Mouse (Mus musculus) erythroblast, adult 5-6 weeks (primary cell): ENCODE results near the gene Olfr1020. TPM values are rescaled to one million over a fixed set of nuclear protein-coding genes. Genes with fewer than 3 reads are reported as not detected.

Experiments used
- ATAC-seq: replicated peaks from 2 replicates; pipeline ENCODE4 v1.8.0; 2016; ENCODE audit warnings: moderate number of reproducible peaks, mild to moderate bottlenecking, moderate TSS enrichment, inconsistent platforms; ENCODE audit not compliant: poor library complexity, low FRiP score, severe bottlenecking
- total RNA-seq, 2 experiments: library from RNA; stranded (forward) in 1 of 2; stranded (reverse) in 1 of 2; fragments of 150-400 nt in 1 of 2; fragments of 200-764, 138-1000 nt in 1 of 2; gene quantifications; 2 replicates each; pipeline versions ENCODE4 v1.2.3 to v1.2.4; 2015 to 2017; ENCODE audit warnings: low replicate concordance in 2 of 2

Olfr1020 gene
- total RNA-seq (2015; ENCODE audit: low replicate concordance), result not detected in 2 replicates
- total RNA-seq (2017; ENCODE audit: low replicate concordance), result not detected in 2 replicates

DNA sequence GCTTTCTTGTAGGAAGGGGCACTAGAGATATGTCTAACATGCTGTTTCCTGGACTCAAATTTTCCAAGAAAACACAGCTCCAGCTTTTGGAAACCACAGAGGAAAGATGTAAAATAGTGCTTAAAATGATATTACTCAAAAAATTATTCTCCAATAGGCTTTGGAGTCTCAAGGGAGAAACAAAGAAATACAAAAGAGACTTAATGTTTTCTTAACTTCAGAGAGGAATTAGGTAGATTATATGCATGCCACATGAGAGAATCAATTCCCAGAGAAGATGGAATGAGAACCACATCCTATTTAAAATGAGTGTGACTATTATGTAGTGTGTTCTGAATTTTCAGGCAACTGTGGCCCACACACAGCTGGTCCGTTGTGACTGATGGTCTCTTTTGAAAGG, at the start of gene Olfr1020:
TSS of gene Olfr1020 (plus strand) at position 301 of the 400 bp plus-strand sequence.
- ATAC-seq, result no peak

DNA sequence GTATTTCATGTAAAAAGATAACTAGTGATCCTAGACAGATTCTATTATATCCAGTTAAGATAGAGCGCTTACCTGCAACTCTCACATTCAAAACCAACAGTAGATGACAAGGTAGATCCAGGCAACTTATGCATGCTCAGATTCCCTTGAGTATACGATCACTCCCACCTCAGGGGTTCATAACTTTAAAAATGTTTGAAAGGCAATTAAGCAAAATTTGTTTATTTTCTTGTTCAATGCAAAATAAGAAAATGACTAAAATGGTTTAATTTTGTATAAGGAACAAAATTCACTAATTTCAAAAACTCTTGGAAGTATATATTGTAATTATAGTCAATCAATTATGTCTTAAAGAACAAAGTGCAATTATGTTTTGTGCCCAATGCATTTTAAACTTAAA, 44.4 kb upstream of the Olfr1020 start, which contains the start of gene Olfr1016:
TSS of gene Olfr1016 (minus strand) at position 101 of the 400 bp plus-strand sequence.
- no peak for ATAC-seq

DNA sequence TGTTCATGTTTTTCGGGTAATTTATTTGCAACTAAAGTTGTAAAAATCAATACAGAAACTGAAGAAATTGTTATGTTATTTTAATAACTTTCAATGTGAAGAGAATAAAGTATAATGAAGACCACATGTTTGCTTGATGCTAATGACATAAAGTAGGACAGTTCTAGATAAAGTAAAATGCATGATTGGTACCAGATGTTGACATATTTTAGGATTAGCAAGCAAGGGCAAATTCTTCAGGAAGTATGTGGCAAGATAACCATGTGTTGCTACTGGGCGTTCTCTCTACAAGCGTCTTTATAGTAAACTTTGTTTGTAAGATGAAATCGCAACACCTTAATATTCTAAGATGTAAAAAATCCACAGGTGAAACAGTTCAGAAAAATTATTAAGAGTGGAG, 42.3 kb upstream of the Olfr1020 start:
- ATAC-seq, result no peak

DNA sequence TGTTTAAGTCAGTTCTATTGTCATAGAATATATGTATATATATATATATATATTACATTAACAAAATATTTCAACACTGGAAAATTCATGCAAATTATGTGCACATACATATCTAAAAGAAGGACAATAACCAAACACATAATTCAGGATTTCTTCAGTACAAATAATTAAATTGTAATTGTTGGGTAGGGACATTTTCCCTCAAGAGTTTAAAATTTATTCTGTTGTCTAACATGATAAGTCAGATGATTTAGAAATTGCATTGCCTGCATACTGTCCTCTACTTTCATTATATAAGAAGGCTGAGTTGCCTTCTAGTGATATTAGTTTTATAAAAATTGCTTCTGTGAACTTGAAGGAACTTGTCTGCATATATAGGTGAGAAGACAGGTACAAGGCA, 28.7 kb upstream of the Olfr1020 start, which contains the start of gene Olfr1018:
TSS of gene Olfr1018 (plus strand) at position 301 of the 400 bp plus-strand sequence.
- no peak for ATAC-seq

DNA sequence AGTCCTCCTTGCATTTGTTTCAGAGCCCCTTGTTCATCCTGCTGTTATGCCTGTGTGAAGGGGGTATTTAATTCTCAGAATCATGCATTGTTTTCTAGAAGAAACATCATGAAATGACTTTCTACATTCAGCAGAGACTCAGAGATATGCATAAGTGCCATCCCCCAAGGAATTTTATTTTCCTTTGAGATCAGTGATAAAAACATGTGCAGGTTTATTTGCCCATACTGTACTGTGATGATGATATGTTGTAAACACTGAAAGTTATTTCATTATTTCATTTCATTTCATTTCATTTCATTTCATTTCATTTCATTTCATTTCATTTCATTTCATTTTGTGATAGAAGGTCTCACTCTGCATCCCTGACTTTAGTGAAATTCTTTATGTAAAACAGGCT, 1.4 kb upstream of the Olfr1020 start, which contains the start of gene Olfr1019:
TSS of gene Olfr1019 (minus strand) at position 101 of the 400 bp plus-strand sequence.
- ATAC-seq, result no peak

- no peak for ATAC-seq
These were observed 21.5 kb downstream of the Olfr1020 start, which contains the start of gene Olfr1022 for GRCm38 (mm10) chr2:85868294-85868693. TSS of gene Olfr1022 (plus strand) at chr2:85868594.

DNA sequence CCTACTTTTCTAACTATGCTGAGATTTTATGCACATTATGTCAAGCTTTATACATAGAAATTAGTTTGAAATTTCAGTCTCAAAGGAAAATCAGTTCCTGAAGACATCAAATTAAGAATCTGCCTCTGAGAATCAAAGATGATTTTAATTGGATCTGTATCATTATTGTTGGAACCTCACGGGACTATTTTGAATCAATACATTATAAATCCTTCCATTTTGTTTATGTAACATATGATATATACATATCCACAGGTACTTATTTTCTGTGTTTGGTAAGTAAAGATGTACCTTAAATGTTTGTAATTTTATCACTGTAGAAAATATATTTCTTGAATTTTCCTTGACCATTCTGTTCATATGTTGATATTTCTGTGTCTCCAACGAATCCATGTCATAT, 38.5 kb downstream of the Olfr1020 start, which contains the start of gene Olfr1023:
TSS of gene Olfr1023 (plus strand) at position 301 of the 400 bp plus-strand sequence.
- no peak for ATAC-seq

Other genes starting within 250 kb of the Olfr1020 start
- gene Olfr1000, start 235.1 kb upstream of the Olfr1020 start, total RNA-seq (2015; ENCODE audit: low replicate concordance), result not detected in 2 replicates
- not detected in 2 replicates for gene Olfr1000, start 235.1 kb upstream of the Olfr1020 start, total RNA-seq (2017; ENCODE audit: low replicate concordance)
- not detected in 2 replicates for gene Olfr1002, start 196.3 kb upstream of the Olfr1020 start, total RNA-seq (2015; ENCODE audit: low replicate concordance)
- gene Olfr1002, start 196.3 kb upstream of the Olfr1020 start, total RNA-seq (2017; ENCODE audit: low replicate concordance), result not detected in 2 replicates
- not detected in 2 replicates for gene Olfr154, start 182.6 kb upstream of the Olfr1020 start, total RNA-seq (2015; ENCODE audit: low replicate concordance)
- not detected in 2 replicates for gene Olfr154, start 182.6 kb upstream of the Olfr1020 start, total RNA-seq (2017; ENCODE audit: low replicate concordance)
- gene Olfr1006, start 168.3 kb upstream of the Olfr1020 start, total RNA-seq (2015; ENCODE audit: low replicate concordance), result not detected in 2 replicates
- gene Olfr1006, start 168.3 kb upstream of the Olfr1020 start, total RNA-seq (2017; ENCODE audit: low replicate concordance), result not detected in 2 replicates
- not detected in 2 replicates for gene Olfr1008, start 157.6 kb upstream of the Olfr1020 start, total RNA-seq (2015; ENCODE audit: low replicate concordance)
- gene Olfr1008, start 157.6 kb upstream of the Olfr1020 start, total RNA-seq (2017; ENCODE audit: low replicate concordance), result not detected in 2 replicates
- not detected in 2 replicates for gene Olfr1009, start 131.6 kb upstream of the Olfr1020 start, total RNA-seq (2015; ENCODE audit: low replicate concordance)
- not detected in 2 replicates for gene Olfr1009, start 131.6 kb upstream of the Olfr1020 start, total RNA-seq (2017; ENCODE audit: low replicate concordance)
- not detected in 2 replicates for gene Olfr1012, start 84.3 kb upstream of the Olfr1020 start, total RNA-seq (2015; ENCODE audit: low replicate concordance)
- not detected in 2 replicates for gene Olfr1012, start 84.3 kb upstream of the Olfr1020 start, total RNA-seq (2017; ENCODE audit: low replicate concordance)
- gene Olfr1013, start 79.9 kb upstream of the Olfr1020 start, total RNA-seq (2015; ENCODE audit: low replicate concordance), result not detected in 2 replicates
- not detected in 2 replicates for gene Olfr1013, start 79.9 kb upstream of the Olfr1020 start, total RNA-seq (2017; ENCODE audit: low replicate concordance)
- gene Olfr1014, start 74.3 kb upstream of the Olfr1020 start, total RNA-seq (2015; ENCODE audit: low replicate concordance), result not detected in 2 replicates
- not detected in 2 replicates for gene Olfr1014, start 74.3 kb upstream of the Olfr1020 start, total RNA-seq (2017; ENCODE audit: low replicate concordance)
- not detected in 2 replicates for gene Olfr1015, start 65.0 kb upstream of the Olfr1020 start, total RNA-seq (2015; ENCODE audit: low replicate concordance)
- gene Olfr1015, start 65.0 kb upstream of the Olfr1020 start, total RNA-seq (2017; ENCODE audit: low replicate concordance), result 1.1 TPM in 1 of 2 replicates, not detected in the other
- gene Olfr1016, start 44.5 kb upstream of the Olfr1020 start, total RNA-seq (2015; ENCODE audit: low replicate concordance), result not detected in 2 replicates
- 1.4 TPM in 1 of 2 replicates, not detected in the other for gene Olfr1016, start 44.5 kb upstream of the Olfr1020 start, total RNA-seq (2017; ENCODE audit: low replicate concordance)
- not detected in 2 replicates for gene Olfr1018, start 28.6 kb upstream of the Olfr1020 start, total RNA-seq (2015; ENCODE audit: low replicate concordance)
- not detected in 2 replicates for gene Olfr1018, start 28.6 kb upstream of the Olfr1020 start, total RNA-seq (2017; ENCODE audit: low replicate concordance)
- not detected in 2 replicates for gene Olfr1019, start 1.5 kb upstream of the Olfr1020 start, total RNA-seq (2015; ENCODE audit: low replicate concordance)
- not detected in 2 replicates for gene Olfr1019, start 1.5 kb upstream of the Olfr1020 start, total RNA-seq (2017; ENCODE audit: low replicate concordance)
- gene Olfr1022, start 21.6 kb downstream of the Olfr1020 start, total RNA-seq (2015; ENCODE audit: low replicate concordance), result not detected in 2 replicates
- gene Olfr1022, start 21.6 kb downstream of the Olfr1020 start, total RNA-seq (2017; ENCODE audit: low replicate concordance), result not detected in 2 replicates
- not detected in 2 replicates for gene Olfr1023, start 38.6 kb downstream of the Olfr1020 start, total RNA-seq (2015; ENCODE audit: low replicate concordance)
- not detected in 2 replicates for gene Olfr1023, start 38.6 kb downstream of the Olfr1020 start, total RNA-seq (2017; ENCODE audit: low replicate concordance)
- gene Olfr1024, start 58.0 kb downstream of the Olfr1020 start, total RNA-seq (2015; ENCODE audit: low replicate concordance), result not detected in 2 replicates
- not detected in 2 replicates for gene Olfr1024, start 58.0 kb downstream of the Olfr1020 start, total RNA-seq (2017; ENCODE audit: low replicate concordance)
- not detected in 2 replicates for gene Olfr1025-ps1, start 68.2 kb downstream of the Olfr1020 start, total RNA-seq (2015; ENCODE audit: low replicate concordance)
- not detected in 2 replicates for gene Olfr1025-ps1, start 68.2 kb downstream of the Olfr1020 start, total RNA-seq (2017; ENCODE audit: low replicate concordance)
- not detected in 2 replicates for gene Olfr1026, start 74.5 kb downstream of the Olfr1020 start, total RNA-seq (2015; ENCODE audit: low replicate concordance)
- not detected in 2 replicates for gene Olfr1026, start 74.5 kb downstream of the Olfr1020 start, total RNA-seq (2017; ENCODE audit: low replicate concordance)
- gene Olfr1028, start 103.4 kb downstream of the Olfr1020 start, total RNA-seq (2015; ENCODE audit: low replicate concordance), result not detected in 2 replicates
- gene Olfr1028, start 103.4 kb downstream of the Olfr1020 start, total RNA-seq (2017; ENCODE audit: low replicate concordance), result 0.42 TPM in 1 of 2 replicates, not detected in the other
- not detected in 2 replicates for gene Olfr1029, start 126.9 kb downstream of the Olfr1020 start, total RNA-seq (2015; ENCODE audit: low replicate concordance)
- gene Olfr1029, start 126.9 kb downstream of the Olfr1020 start, total RNA-seq (2017; ENCODE audit: low replicate concordance), result not detected in 2 replicates
- gene Olfr1030, start 132.2 kb downstream of the Olfr1020 start, total RNA-seq (2015; ENCODE audit: low replicate concordance), result not detected in 2 replicates
- not detected in 2 replicates for gene Olfr1030, start 132.2 kb downstream of the Olfr1020 start, total RNA-seq (2017; ENCODE audit: low replicate concordance)
- not detected in 2 replicates for gene Olfr1031, start 143.3 kb downstream of the Olfr1020 start, total RNA-seq (2015; ENCODE audit: low replicate concordance)
- gene Olfr1031, start 143.3 kb downstream of the Olfr1020 start, total RNA-seq (2017; ENCODE audit: low replicate concordance), result not detected in 2 replicates
- gene Olfr1032, start 158.5 kb downstream of the Olfr1020 start, total RNA-seq (2015; ENCODE audit: low replicate concordance), result not detected in 2 replicates
- gene Olfr1032, start 158.5 kb downstream of the Olfr1020 start, total RNA-seq (2017; ENCODE audit: low replicate concordance), result not detected in 2 replicates
- not detected in 2 replicates for gene Olfr1033, start 173.6 kb downstream of the Olfr1020 start, total RNA-seq (2015; ENCODE audit: low replicate concordance)
- gene Olfr1033, start 173.6 kb downstream of the Olfr1020 start, total RNA-seq (2017; ENCODE audit: low replicate concordance), result not detected in 2 replicates
- gene Olfr1034, start 198.8 kb downstream of the Olfr1020 start, total RNA-seq (2015; ENCODE audit: low replicate concordance), result not detected in 2 replicates
- gene Olfr1034, start 198.8 kb downstream of the Olfr1020 start, total RNA-seq (2017; ENCODE audit: low replicate concordance), result not detected in 2 replicates
- not detected in 2 replicates for gene Olfr1036, start 227.0 kb downstream of the Olfr1020 start, total RNA-seq (2015; ENCODE audit: low replicate concordance)
- gene Olfr1036, start 227.0 kb downstream of the Olfr1020 start, total RNA-seq (2017; ENCODE audit: low replicate concordance), result not detected in 2 replicates
- not detected in 2 replicates for gene Olfr1037, start 240.4 kb downstream of the Olfr1020 start, total RNA-seq (2015; ENCODE audit: low replicate concordance)
- not detected in 2 replicates for gene Olfr1037, start 240.4 kb downstream of the Olfr1020 start, total RNA-seq (2017; ENCODE audit: low replicate concordance)